Mouse (Mus musculus) myocyte (in vitro differentiated cells): ENCODE results near the gene Kcnd1.

Experiments
- POLR2A ChIP-seq: IDR thresholded peaks from one replicate; pipeline ENCODE4 v1.6.1; 2011; ENCODE audit warnings: low read depth, mild to moderate bottlenecking, control low read depth, moderate library complexity; ENCODE audit not compliant: insufficient read length
- POLR2AphosphoS2 ChIP-seq: IDR thresholded peaks from one replicate; pipeline ENCODE4 v1.6.1; 2011; ENCODE audit warnings: low read depth, control low read depth; ENCODE audit not compliant: insufficient read length
- TCF12 ChIP-seq: IDR thresholded peaks from one replicate; pipeline ENCODE4 v1.6.1; 2011; ENCODE audit warnings: mild to moderate bottlenecking, control low read depth; ENCODE audit not compliant: poor library complexity, insufficient read depth, severe bottlenecking

- TF ChIP-seq POLR2A, result no peak
- no peak for TF ChIP-seq POLR2AphosphoS2
- no peak for TF ChIP-seq TCF12
Observed at GRCm38 (mm10) chrX:7840842-7841162, 18.7 kb downstream of the Kcnd1 start.
